Mouse (Mus musculus): ENCODE results near the gene Dnttip2.
"Not testable (repeated sequence)": the region's sequence is repeated elsewhere in the genome, so short reads cannot be mapped to it uniquely, and the experiment has no call there.

The Dnttip2 gene

GRCm38 (mm10) chr3:122274241-122275024 lies at the start of gene Dnttip2:
Gene Dnttip2 (plus strand): TSS chr3:122274388.
- DNase-seq (ENCODE audit: low spot score), result no peak

GRCm38 (mm10) chr3:122226972-122227371 lies 47.2 kb upstream of the Dnttip2 start:
- DNase-seq (ENCODE audit: low spot score), result not testable (repeated sequence)

GRCm38 (mm10) chr3:122235772-122236171 lies 38.4 kb upstream of the Dnttip2 start:
- no peak for DNase-seq (ENCODE audit: low spot score)

GRCm38 (mm10) chr3:122242876-122243275 lies 31.3 kb upstream of the Dnttip2 start:
- DNase-seq (ENCODE audit: low spot score), result no peak

GRCm38 (mm10) chr3:122243416-122244167 lies 30.6 kb upstream of the Dnttip2 start:
- DNase-seq (ENCODE audit: low spot score), result no peak

GRCm38 (mm10) chr3:122244759-122245158 lies 29.4 kb upstream of the Dnttip2 start:
- no peak for DNase-seq (ENCODE audit: low spot score)

- DNase-seq (ENCODE audit: low spot score), result peak; percentile 73
Measured at GRCm38 (mm10) chr3:122245215-122245877, 28.8 kb upstream of the Dnttip2 start, which contains the start of gene Gclm. Gene Gclm (plus strand): TSS chr3:122245557.

- no peak for DNase-seq (ENCODE audit: low spot score)
Measured at GRCm38 (mm10) chr3:122245878-122246332, 28.3 kb upstream of the Dnttip2 start.

GRCm38 (mm10) chr3:122246406-122246805 lies 27.8 kb upstream of the Dnttip2 start:
- DNase-seq (ENCODE audit: low spot score), result no peak

GRCm38 (mm10) chr3:122246986-122247767 lies 27.0 kb upstream of the Dnttip2 start:
- no peak for DNase-seq (ENCODE audit: low spot score)

GRCm38 (mm10) chr3:122247768-122248100 lies 26.5 kb upstream of the Dnttip2 start:
- DNase-seq (ENCODE audit: low spot score), result no peak

- no peak for DNase-seq (ENCODE audit: low spot score)
Measured at GRCm38 (mm10) chr3:122252466-122253253, 21.5 kb upstream of the Dnttip2 start.

- DNase-seq (ENCODE audit: low spot score), result not testable (repeated sequence)
Measured at GRCm38 (mm10) chr3:122254050-122254449, 20.1 kb upstream of the Dnttip2 start.

GRCm38 (mm10) chr3:122269986-122270385 lies 4.2 kb upstream of the Dnttip2 start:
- no peak for DNase-seq (ENCODE audit: low spot score)

GRCm38 (mm10) chr3:122272565-122272964 lies 1.6 kb upstream of the Dnttip2 start:
- not testable (repeated sequence) for DNase-seq (ENCODE audit: low spot score)

- no peak for DNase-seq (ENCODE audit: low spot score)
Measured at GRCm38 (mm10) chr3:122273407-122274240, 564 bp upstream of the Dnttip2 start.

- DNase-seq (ENCODE audit: low spot score), result no peak
Measured at GRCm38 (mm10) chr3:122275111-122275510, 923 bp downstream of the Dnttip2 start.

- DNase-seq (ENCODE audit: low spot score), result no peak
Measured at GRCm38 (mm10) chr3:122287195-122287594, 13.0 kb downstream of the Dnttip2 start.

- DNase-seq (ENCODE audit: low spot score), result no peak
Measured at GRCm38 (mm10) chr3:122288613-122289195, 14.5 kb downstream of the Dnttip2 start.

- DNase-seq (ENCODE audit: low spot score), result not testable (repeated sequence)
Measured at GRCm38 (mm10) chr3:122289344-122289743, 15.2 kb downstream of the Dnttip2 start.
